Mouse (Mus musculus) CH12.LX (cell line): ENCODE measurements at regions not wholly inside any gene's neighbourhood (a gene's known extent, or its start where the extent isn't known, plus 50 kb on each side); places are given as distances from the start of the nearest gene placed in this dataset.

Experiments used
- CHD1 ChIP-seq: IDR thresholded peaks from 2 replicates; pipeline ENCODE4 v1.6.1; 2012; ENCODE audit warnings: low read depth, low read length, improper control_type of control experiment, inconsistent platforms
- CHD2 ChIP-seq: IDR thresholded peaks from 2 replicates; pipeline ENCODE4 v1.6.1; 2011; ENCODE audit warnings: low read length, improper control_type of control experiment
- CTCF ChIP-seq, 2 experiments: IDR thresholded peaks in 1 of 2; conservative IDR thresholded peaks in 1 of 2; 2 replicates each; pipeline ENCODE4 v1.5.1; 2011 to 2012; ENCODE audit warnings: low read depth in 2 of 2, low read length in 2 of 2, improper control_type of control experiment in 1 of 2, inconsistent platforms in 1 of 2, mild to moderate bottlenecking in 1 of 2, moderate library complexity in 1 of 2
- E2F4 ChIP-seq: IDR thresholded peaks from 2 replicates; pipeline ENCODE4 v1.6.1; 2011; ENCODE audit warnings: low read depth, low read length, improper control_type of control experiment; ENCODE audit not compliant: insufficient replicate concordance
- ELF1 ChIP-seq: IDR thresholded peaks from 2 replicates; pipeline ENCODE4 v1.6.1; 2014; ENCODE audit warnings: low read depth, mild to moderate bottlenecking, inconsistent platforms, low read length, improper control_type of control experiment
- EP300 ChIP-seq: IDR thresholded peaks from 2 replicates; pipeline ENCODE4 v1.6.1; 2011; ENCODE audit warnings: low read length, improper control_type of control experiment
- ETS1 ChIP-seq: conservative IDR thresholded peaks from 2 replicates; pipeline ENCODE4 v1.6.1; 2012; ENCODE audit warnings: low read depth, mild to moderate bottlenecking, inconsistent platforms, low read length, improper control_type of control experiment, moderate library complexity
- MXI1 ChIP-seq: IDR thresholded peaks from 2 replicates; pipeline ENCODE4 v1.6.1; 2011; ENCODE audit warnings: mild to moderate bottlenecking, low read depth, low read length, improper control_type of control experiment
- NELFE ChIP-seq: IDR thresholded peaks from 2 replicates; pipeline ENCODE4 v1.6.1; 2011; ENCODE audit warnings: low read depth, low read length, improper control_type of control experiment
- POLR2A ChIP-seq: IDR thresholded peaks from 2 replicates; pipeline ENCODE4 v1.6.1; 2011; ENCODE audit warnings: low read depth, mild to moderate bottlenecking, improper control_type of control experiment, low read length
- POLR2AphosphoS2 ChIP-seq: IDR thresholded peaks from 2 replicates; pipeline ENCODE4 v1.6.1; 2011; ENCODE audit warnings: low read depth, low read length, improper control_type of control experiment
- RAD21 ChIP-seq: IDR thresholded peaks from 2 replicates; pipeline ENCODE4 v1.6.1; 2011; ENCODE audit warnings: low read depth, mild to moderate bottlenecking, low read length, improper control_type of control experiment, moderate library complexity
- UBTF ChIP-seq: IDR thresholded peaks from 2 replicates; pipeline ENCODE4 v1.6.1; 2012; ENCODE audit warnings: low read depth, mild to moderate bottlenecking, inconsistent platforms, low read length, improper control_type of control experiment, moderate library complexity
- ZKSCAN1 ChIP-seq: IDR thresholded peaks from 2 replicates; pipeline ENCODE4 v1.6.1; 2012; ENCODE audit warnings: low read depth, inconsistent platforms, low read length, improper control_type of control experiment, borderline replicate concordance

DNA sequence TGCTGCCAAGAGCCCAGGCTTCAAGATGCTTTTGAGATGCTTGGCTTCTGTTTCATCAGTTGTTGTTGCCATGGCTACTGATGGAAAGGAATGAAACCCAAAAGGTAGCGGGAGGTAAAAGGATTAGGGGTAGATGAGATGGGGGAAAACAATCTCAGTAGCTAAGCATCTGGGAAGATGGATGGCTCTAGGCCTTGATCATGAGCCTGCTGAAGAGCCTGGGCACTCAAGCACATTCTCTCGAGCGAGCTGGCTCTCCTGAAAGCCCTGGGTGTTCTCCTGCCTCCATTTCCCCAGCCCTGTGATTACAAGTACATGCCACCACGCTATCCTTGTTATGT, 92.3 kb upstream of the Nrsn1 start:
- no peak for TF ChIP-seq CTCF (conservative IDR thresholded peaks at IDR 0.05 in 1 of 2, IDR thresholded peaks at IDR 0.05 in 1 of 2; ENCODE audit: low read depth in 2 of 2, low read length in 2 of 2)
- no peak for TF ChIP-seq UBTF
- TF ChIP-seq CHD1, result no peak
- TF ChIP-seq MXI1, result no peak
- TF ChIP-seq E2F4, result no peak
- TF ChIP-seq NELFE, result no peak
- no peak for TF ChIP-seq ETS1
- no peak for TF ChIP-seq CHD2
- no peak for TF ChIP-seq RAD21
- no peak for TF ChIP-seq POLR2AphosphoS2
- TF ChIP-seq EP300, result no peak
- TF ChIP-seq ZKSCAN1, result no peak
- TF ChIP-seq ELF1, result no peak
- TF ChIP-seq POLR2A, result no peak
